Mouse (Mus musculus) MEL (cell line): ENCODE data around the gene Ly6c1. TPM values are rescaled to one million over a fixed set of nuclear protein-coding genes. Genes with fewer than 3 reads are reported as not detected.
"Not testable (repeated sequence)": the region's sequence is repeated elsewhere in the genome, so short reads cannot be mapped to it uniquely, and the experiment has no call there.

Experiments
- DNase-seq: peaks from one replicate; pipeline ENCODE4 v3.0.0; 2011; ENCODE audit warnings: low read depth, low spot score
- H3K27ac ChIP-seq: 2 replicates; pipeline ENCODE4 v1.5.1; 2012; ENCODE audit warnings: low read depth, mild to moderate bottlenecking, control low read depth, low read length, moderate library complexity; ENCODE audit not compliant: control insufficient read depth
- H3K27me3 ChIP-seq, 2 experiments: fragments of 150-350 bp in 1 of 2; sonication (generic) in 1 of 2; 2 replicates each; pipeline ENCODE4 v1.6.1; 2012; ENCODE audit warnings: low read length in 2 of 2, mild to moderate bottlenecking in 2 of 2, improper control_type of control experiment in 1 of 2, moderate library complexity in 1 of 2; ENCODE audit not compliant: insufficient read depth in 2 of 2, control insufficient read depth in 1 of 2
- H3K36me3 ChIP-seq, 2 experiments: 2 replicates each; pipeline ENCODE4 v1.6.1; 2012 to 2014; ENCODE audit warnings: low read length in 2 of 2, improper control_type of control experiment in 1 of 2, inconsistent platforms in 1 of 2, mild to moderate bottlenecking in 1 of 2; ENCODE audit not compliant: insufficient read depth in 2 of 2, control insufficient read depth in 1 of 2
- H3K4me1 ChIP-seq, 2 experiments: fragments of 150-350 bp in 1 of 2; sonication (generic) in 1 of 2; 2 replicates each; pipeline ENCODE4 v1.6.1; 2012; ENCODE audit warnings: low read length in 2 of 2, improper control_type of control experiment in 1 of 2, mild to moderate bottlenecking in 1 of 2; ENCODE audit not compliant: insufficient read depth in 2 of 2, control insufficient read depth in 1 of 2
- H3K4me3 ChIP-seq, 2 experiments: fragments of 150-350 bp in 1 of 2; sonication (generic) in 1 of 2; 2 replicates each; pipeline ENCODE4 v1.5.1; 2012; ENCODE audit warnings: low read depth in 2 of 2, low read length in 2 of 2, mild to moderate bottlenecking in 2 of 2, moderate library complexity in 2 of 2, control low read depth in 1 of 2, improper control_type of control experiment in 1 of 2; ENCODE audit not compliant: control insufficient read depth in 1 of 2, insufficient read depth in 1 of 2
- H3K79me2 ChIP-seq: 2 replicates; pipeline ENCODE4 v1.6.1; 2012; ENCODE audit warnings: mild to moderate bottlenecking, low read length, moderate library complexity; ENCODE audit not compliant: control insufficient read depth, poor library complexity, insufficient read depth
- H3K9ac ChIP-seq: 2 replicates; pipeline ENCODE4 v1.6.1; 2012; ENCODE audit warnings: low read depth, mild to moderate bottlenecking, control low read depth, low read length, moderate library complexity; ENCODE audit not compliant: control insufficient read depth, poor library complexity, severe bottlenecking
- H3K9me3 ChIP-seq: fragments of 150-350 bp; sonication (generic); replicated peaks from 2 replicates; pipeline ENCODE4 v1.6.1; 2012; ENCODE audit warnings: mild to moderate bottlenecking, low read length, improper control_type of control experiment, moderate library complexity; ENCODE audit not compliant: insufficient read depth
- CTCF ChIP-seq, 3 experiments: IDR thresholded peaks in 2 of 3; conservative IDR thresholded peaks in 1 of 3; 2 replicates each; pipeline ENCODE4 v1.5.1; 2011 to 2012; ENCODE audit warnings: low read length in 3 of 3, low read depth in 2 of 3, mild to moderate bottlenecking in 2 of 3, improper control_type of control experiment in 1 of 3, inconsistent platforms in 1 of 3, mixed read lengths in 1 of 3, moderate library complexity in 1 of 3; ENCODE audit not compliant: control insufficient read depth in 1 of 3, insufficient read depth in 1 of 3, poor library complexity in 1 of 3, severe bottlenecking in 1 of 3
- ETS1 ChIP-seq: IDR thresholded peaks from 2 replicates; pipeline ENCODE4 v1.6.1; 2012; ENCODE audit warnings: low read depth, mild to moderate bottlenecking, inconsistent platforms, low read length, improper control_type of control experiment, moderate library complexity
- HCFC1 ChIP-seq: IDR thresholded peaks from 2 replicates; pipeline ENCODE4 v1.6.1; 2012; ENCODE audit warnings: low read depth, mild to moderate bottlenecking, inconsistent platforms, low read length, improper control_type of control experiment, moderate library complexity
- MEF2A ChIP-seq: IDR thresholded peaks from 2 replicates; pipeline ENCODE4 v1.6.1; 2014; ENCODE audit warnings: low read depth, mild to moderate bottlenecking, inconsistent platforms, low read length, improper control_type of control experiment; ENCODE audit not compliant: poor library complexity, insufficient replicate concordance, severe bottlenecking; ENCODE audit errors: extremely low read depth
- MYB ChIP-seq: IDR thresholded peaks from 2 replicates; pipeline ENCODE4 v1.6.1; 2011; ENCODE audit warnings: mild to moderate bottlenecking, low read depth, low read length, improper control_type of control experiment
- NRF1 ChIP-seq: IDR thresholded peaks from 2 replicates; pipeline ENCODE4 v1.6.1; 2014; ENCODE audit warnings: low read depth, mild to moderate bottlenecking, inconsistent platforms, low read length, improper control_type of control experiment, moderate library complexity; ENCODE audit not compliant: poor library complexity, insufficient read depth, severe bottlenecking
- ZC3H11A ChIP-seq: IDR thresholded peaks from 2 replicates; pipeline ENCODE4 v1.6.1; 2012; ENCODE audit warnings: low read depth, mild to moderate bottlenecking, inconsistent platforms, low read length, improper control_type of control experiment
- ZNF384 ChIP-seq: IDR thresholded peaks from 2 replicates; pipeline ENCODE4 v1.6.1; 2012; ENCODE audit warnings: low read depth, mild to moderate bottlenecking, inconsistent platforms, low read length, improper control_type of control experiment
- polyA plus RNA-seq, 2 experiments: library from polyadenylated mRNA; stranded (reverse) in 1 of 2; unstranded in 1 of 2; fragments of >175 nt in 1 of 2; fragments of >200 nt in 1 of 2; gene quantifications; 2 replicates each; pipeline versions ENCODE4 v1.2.1 to v1.2.4; 2012; ENCODE audit warnings: low replicate concordance in 2 of 2, low read depth in 1 of 2; ENCODE audit not compliant: insufficient read length in 2 of 2, insufficient read depth in 1 of 2, missing spikeins in 1 of 2
- total RNA-seq: library from RNA; depleted of rRNA; stranded (reverse); fragments of 300-350 nt; gene quantifications from 2 replicates; pipeline ENCODE4 v1.2.3, GENCODE M21; 2012; rRNA removed

Ly6c1 gene
- not detected in 2 replicates for total RNA-seq
- polyA plus RNA-seq, result not detected

DNA sequence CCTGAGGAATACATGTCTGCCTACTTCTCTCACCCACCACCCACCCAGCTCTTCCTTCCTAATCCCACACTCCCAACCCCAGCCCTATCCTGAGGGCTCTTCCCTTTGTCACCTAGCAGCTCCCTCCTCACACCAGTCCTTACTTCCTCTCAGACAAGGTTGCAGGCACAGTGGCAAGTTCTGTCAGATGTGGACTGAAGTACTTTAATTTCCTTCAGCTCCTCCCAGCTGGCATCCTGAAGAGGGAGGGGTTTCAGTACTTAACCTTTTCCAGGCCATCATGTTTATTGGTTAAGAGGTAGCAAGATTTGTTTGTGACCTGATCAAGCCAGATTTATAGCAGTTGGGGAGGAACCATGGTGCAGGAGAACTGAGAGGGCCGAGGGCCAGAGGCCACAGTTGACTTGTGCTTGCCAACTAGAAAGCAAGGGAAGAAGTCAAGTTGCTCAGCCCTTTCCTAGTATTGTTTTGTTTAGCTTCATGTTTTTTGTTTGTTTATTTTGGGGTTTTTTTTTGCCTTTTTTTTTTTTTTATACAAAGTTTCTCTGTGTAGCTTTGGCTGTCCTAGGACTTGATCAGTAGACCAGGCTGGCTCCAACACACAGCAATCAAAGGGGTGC is at the start of gene Ly6c1:
Gene Ly6c1, minus strand, starts transcription at position 189 of the 620 bp plus-strand sequence.
- not testable (repeated sequence) for H3K79me2 ChIP-seq, H3K27me3 ChIP-seq, H3K36me3 ChIP-seq, H3K9me3 ChIP-seq, H3K9ac ChIP-seq, H3K4me3 ChIP-seq, H3K27ac ChIP-seq, H3K4me1 ChIP-seq, DNase-seq

DNA sequence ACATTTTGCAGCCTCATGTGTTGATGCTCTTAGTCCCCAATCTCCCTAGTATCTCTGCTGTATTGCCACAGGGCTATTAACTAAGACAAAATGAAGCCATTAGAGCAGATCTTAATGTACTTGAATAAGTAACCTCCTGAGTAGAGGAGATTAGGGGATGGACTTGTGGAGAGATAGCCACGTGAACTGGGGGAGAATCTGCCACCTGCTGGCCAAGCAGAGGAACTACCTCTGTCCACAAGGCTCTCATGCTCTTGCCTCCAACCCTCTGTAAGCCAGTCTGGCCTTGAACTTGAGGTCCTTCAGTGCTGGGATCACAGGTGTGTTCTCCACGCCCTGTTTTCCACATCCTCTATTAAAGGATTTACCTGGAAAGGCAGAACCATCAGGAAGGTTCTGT is 39.4 kb upstream of the Ly6c1 start:
- not testable (repeated sequence) for H3K9me3 ChIP-seq, H3K79me2 ChIP-seq, H3K4me1 ChIP-seq, H3K27me3 ChIP-seq, H3K27ac ChIP-seq, H3K36me3 ChIP-seq, H3K9ac ChIP-seq, H3K4me3 ChIP-seq
- DNase-seq, result peak; percentile 14
- TF ChIP-seq CTCF (IDR thresholded peaks at IDR 0.05 in 2 of 3, conservative IDR thresholded peaks at IDR 0.05 in 1 of 3; ENCODE audit: control insufficient read depth in 1 of 3, insufficient read depth in 1 of 3, low read depth in 2 of 3, low read length in 3 of 3, poor library complexity in 1 of 3, severe bottlenecking in 1 of 3), result peak in 1 of 3 experiments; percentile 52; a peak in 2 of 6 replicates

DNA sequence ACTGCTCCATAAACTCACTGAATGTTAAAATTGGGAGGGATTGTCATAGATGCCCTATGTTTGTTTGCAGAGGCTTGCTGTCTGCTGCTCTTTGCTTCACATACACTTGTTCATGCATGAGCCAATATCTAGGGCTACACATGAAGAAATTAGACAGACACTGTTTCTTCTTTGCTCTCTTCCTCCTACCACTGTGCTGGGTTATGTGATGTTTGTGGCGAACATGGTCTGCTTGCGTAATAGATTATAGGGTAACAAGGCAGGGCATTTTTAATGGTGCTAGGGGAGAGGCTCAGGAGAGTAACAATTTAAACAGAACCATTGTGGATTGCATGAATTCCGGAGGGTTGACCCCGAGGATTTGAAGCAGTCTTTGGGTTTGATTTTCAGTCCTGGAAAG is 21.3 kb upstream of the Ly6c1 start:
- Histone ChIP-seq H3K27ac (no peak overlapping the region), H3K4me1 (no peaks in the 10 kb centered on the region), H3K27me3 (no peaks in the 10 kb centered on the region), H3K9ac (no peak overlapping the region), H3K36me3 (no peaks in the 10 kb centered on the region), H3K4me3 (no peak overlapping the region), H3K79me2 (no peaks in the 10 kb centered on the region), H3K9me3 (no peaks in the 10 kb centered on the region)
- TF ChIP-seq HCFC1 (no peak), NRF1 (no peak), ZC3H11A (no peak), ZNF384 (no peak), MEF2A (no peak), MYB (no peak), ETS1 (no peak)
- no peak for DNase-seq
